Mouse (Mus musculus) adrenal gland, postnatal 10 days (tissue): ENCODE results near the gene Ubl3. TPM values are rescaled to one million over a fixed set of nuclear protein-coding genes. Genes with fewer than 3 reads are reported as not detected.

Experiments used
- DNase-seq: peaks from one replicate; pipeline ENCODE4 v3.0.0; 2021; ENCODE audit warnings: mixed read lengths
- total RNA-seq, 2 experiments: library from RNA; stranded (reverse); gene quantifications; 2 replicates each; pipeline ENCODE4 v1.2.3; 2021

Ubl3 gene
- total RNA-seq, 2 experiments from 2014 or later, result 109 to 119 TPM

DNA sequence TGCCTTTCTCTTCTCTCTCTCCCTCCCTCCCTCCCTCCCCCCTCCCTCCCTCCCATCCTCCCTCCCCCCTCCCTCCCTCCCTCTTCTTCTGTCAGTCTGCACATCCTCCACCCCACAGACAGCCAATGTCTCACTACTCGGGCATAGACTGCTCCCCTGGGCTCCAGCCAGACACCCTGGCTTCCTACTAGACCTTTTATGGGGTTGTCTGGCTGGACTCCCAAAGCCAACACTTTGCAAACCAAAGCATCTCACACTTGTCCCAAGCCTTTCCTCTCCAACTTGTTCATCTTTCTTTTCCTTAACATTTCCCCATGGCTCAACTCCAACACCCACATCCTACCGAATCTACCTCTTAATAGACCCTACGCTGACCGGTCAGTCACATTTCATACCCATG is 10.7 kb upstream of the Ubl3 start:
- DNase-seq, result no peak

DNA sequence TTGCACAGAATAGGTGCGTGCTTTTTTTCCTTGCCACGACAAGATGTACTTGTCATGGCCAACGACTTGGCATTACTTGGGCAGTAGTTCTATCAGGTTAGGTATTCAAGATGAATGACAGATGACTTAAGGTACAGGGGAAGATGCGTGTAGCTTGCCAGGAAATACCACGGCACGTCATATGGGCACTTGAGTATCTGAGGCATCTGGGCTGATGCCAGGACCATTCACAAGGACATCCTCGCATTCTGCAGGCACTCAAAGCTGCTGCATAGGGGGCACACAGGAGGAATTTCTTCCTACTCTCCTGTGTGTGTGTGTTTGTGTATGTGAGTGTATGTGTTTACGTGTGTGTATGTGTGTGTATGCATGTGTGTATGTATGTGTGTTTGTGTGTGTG is 9.6 kb upstream of the Ubl3 start:
- DNase-seq, result no peak

GRCm38 (mm10) chr5:148559261-148559958 is 6.8 kb upstream of the Ubl3 start:
- no peak for DNase-seq

GRCm38 (mm10) chr5:148558472-148558871 is 5.9 kb upstream of the Ubl3 start:
- no peak for DNase-seq

DNA sequence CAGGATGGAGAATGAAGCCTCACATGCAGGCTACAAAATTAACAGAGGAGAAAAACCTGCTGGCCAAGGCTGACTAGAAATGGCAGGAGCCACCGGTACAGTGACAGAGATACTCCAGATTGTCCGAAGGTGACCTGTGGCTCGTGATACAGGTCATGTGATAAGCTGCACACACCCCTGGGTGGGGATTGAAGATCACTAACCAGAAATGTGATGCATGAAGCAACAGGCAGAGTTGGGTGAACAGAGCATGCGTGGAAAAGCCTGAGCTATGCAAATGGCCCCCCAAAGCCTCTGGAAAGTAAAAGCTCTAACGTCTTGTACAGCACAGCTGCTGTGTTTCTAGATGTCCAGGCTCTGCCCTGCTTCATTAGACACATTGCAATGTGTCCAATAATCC is 3.9 kb upstream of the Ubl3 start:
- no peak for DNase-seq

DNA sequence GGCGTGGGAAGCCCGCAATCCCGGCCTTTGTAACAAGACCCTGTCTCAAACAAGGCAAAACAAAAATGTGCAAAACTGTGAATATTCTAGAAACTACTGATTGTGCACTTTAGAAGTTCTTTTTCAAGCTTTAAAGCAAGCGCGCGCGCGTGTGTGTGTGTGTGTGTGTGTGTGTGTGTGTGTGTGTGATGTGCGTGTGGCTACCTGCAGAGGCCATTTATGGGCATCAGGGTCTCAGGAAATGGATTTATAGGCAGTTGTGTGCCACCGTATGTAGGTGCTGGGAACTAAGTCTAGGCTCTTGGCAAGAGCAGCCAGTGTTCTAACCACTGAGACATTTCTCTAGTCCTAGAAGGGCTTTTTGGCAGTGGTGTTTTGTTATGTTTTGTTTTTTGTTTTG is 2.6 kb upstream of the Ubl3 start:
- no peak for DNase-seq

DNA sequence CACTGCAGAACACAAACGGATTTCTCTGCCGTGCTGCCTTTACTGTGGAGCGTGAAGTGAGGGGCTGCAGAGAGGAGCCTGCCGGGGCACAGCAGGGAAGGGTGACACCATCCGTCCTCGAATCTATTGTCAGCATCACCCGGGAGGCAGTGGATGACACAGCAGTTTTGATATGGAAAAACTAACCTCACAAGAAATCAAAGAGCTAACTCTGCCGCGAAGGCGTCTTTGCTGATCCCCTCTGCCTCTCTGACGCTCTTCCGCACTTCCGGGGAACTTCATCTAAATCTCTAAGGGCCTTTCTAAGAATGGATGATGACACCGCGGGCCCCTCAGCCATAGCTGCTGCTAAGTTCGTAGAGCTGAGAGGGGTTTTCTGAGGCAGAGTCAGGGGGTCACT is 2.1 kb upstream of the Ubl3 start:
- DNase-seq, result no peak

DNA sequence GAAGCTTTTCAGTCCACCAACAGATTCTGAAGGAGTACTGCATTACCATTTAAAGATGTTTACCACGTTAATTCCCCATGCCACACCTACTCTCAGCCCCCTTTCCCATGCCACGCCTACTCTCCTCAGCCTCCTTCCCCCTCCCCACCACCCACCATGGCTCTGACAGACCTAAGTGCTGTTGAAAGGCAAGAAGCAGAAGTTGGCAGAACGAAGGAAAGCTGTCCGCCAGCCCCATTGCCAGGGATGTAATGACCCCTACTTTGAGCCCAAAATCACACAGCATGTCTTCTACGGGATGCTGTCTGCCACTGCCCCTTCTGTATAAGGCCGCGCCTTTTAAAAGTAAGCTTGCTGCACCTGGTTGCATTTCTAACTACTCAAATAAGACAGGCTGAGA is 1.7 kb upstream of the Ubl3 start:
- no peak for DNase-seq

DNA sequence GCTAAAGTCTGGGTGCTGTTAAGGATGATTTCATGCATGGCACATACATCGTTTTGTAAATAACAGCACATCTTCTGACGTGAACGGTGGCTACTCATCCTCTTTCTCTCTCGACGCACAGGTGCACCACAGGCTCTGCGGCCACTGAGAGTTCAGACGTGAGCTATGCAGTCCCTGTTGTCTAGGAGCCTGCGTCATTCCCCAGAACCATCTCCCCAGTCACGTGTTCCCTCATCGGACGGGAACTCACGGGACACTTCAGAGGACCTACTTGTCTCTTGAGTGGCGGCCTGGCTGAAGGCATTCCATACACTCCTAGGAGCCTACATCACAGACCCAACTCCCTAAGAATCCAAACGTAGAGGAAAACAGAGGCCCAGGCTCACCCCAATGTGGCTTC is 1.1 kb upstream of the Ubl3 start:
- no peak for DNase-seq

GRCm38 (mm10) chr5:148551764-148552136 is 839 bp downstream of the Ubl3 start:
- peak; percentile 41 for DNase-seq

- peak; percentile 67 for DNase-seq
Observed at GRCm38 (mm10) chr5:148550821-148551763, 1.5 kb downstream of the Ubl3 start.

GRCm38 (mm10) chr5:148550393-148550792 is 2.2 kb downstream of the Ubl3 start:
- DNase-seq, result peak; percentile 40

DNA sequence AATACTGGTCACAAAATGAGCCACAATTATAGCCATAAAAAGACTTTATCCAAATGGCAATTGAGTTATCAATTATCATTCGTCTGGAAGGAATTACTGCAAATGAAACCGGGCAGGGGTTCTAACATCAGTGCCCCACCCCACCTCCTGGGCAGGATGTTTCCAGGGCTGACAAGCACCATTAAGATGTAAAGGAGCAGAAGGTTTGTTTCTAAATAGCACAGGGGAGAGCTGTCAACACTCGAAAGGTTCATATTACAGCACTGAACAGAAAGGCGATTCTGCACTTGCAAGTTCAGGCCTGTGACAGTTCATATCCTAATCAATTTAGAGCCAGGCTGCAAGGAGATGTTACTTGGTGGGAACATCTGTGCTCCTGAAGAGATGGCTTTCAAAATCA is 3.3 kb downstream of the Ubl3 start:
- DNase-seq, result no peak

DNA sequence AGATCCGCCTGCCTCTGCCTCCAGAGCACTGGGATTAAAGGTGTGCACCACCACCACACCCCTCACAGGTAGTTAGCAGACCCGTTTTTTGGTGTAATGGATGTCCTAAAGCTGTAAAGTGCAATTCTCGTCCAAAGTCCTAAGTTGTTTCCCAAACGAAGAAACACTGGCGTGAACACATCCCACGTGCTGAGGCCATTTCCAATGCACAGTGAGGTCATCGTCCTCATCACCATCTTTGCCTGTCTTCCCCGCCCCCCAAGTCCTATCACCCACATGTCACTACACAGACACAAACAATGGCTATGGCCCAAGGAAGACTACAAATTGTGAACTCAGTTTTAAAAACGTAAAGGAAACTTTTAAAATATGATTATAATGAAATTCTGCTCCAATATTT is 4.0 kb downstream of the Ubl3 start:
- no peak for DNase-seq

DNA sequence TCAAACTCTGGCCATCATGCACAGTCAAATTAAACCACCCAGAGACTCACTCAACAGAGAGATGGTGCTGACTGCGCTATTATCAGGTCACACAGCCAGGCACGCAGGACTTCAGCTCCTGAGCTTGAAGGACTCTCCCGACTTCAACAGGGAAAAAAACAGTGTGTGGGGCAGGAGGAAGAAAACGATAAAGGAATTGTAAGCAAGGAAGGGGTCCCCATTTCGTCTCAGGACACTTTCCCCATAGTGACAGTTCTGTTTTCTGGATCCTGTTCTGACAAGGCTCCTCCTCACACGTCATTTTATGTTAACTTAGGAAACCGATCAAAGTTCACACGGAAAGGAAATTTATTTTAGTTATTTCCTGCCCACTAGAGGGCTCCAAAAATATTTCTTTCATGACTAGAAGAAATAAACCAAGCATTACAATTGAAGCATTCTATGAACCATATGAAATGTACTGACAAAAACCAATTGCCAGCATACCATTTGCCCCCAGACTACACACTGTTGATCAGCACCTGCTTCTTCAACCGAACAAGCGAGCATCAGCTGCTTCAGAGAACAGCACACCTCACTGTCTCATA is 4.6 kb downstream of the Ubl3 start:
- no peak for DNase-seq

DNA sequence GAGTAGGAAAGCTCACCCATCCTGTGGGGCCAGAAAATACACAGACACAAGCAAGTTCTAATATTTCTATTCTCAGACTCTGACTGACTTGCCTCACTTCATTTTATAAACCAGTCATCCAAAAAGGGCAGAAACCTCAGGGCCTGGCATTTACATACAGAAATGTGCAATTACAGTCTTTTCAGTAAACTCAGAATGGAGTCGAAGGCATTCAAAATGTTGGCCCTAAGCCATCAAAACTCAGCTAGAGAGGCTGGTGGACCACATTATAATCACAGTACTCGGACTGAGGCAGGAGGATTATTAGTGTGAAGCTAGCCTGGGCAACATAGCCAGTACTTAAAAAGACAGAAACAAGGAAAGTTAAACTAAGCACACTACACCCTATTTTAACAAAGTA is 5.6 kb downstream of the Ubl3 start:
- DNase-seq, result no peak

DNA sequence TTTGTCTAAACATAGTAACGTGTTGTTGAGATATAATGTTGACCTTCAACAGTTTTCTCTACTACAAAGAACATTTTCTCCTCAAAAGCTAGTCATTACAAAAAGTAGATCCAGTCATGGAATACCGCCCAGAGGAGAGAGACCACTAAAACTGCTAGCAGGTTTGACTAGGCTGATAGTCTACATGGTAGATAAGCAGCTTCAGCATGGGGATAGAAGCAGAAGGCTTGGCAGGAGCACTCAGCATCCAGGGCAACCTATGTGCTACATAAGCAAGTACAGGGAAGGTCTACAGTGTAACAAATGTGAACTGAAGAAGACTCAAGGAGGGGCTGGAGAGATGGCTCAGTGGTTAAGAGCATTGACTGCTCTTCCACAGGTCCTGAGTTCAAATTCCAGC is 7.9 kb downstream of the Ubl3 start:
- DNase-seq, result no peak

GRCm38 (mm10) chr5:148542196-148542595 is 10.4 kb downstream of the Ubl3 start:
- DNase-seq, result no peak

- DNase-seq, result no peak
Observed at GRCm38 (mm10) chr5:148535669-148536430, 16.7 kb downstream of the Ubl3 start.

DNA sequence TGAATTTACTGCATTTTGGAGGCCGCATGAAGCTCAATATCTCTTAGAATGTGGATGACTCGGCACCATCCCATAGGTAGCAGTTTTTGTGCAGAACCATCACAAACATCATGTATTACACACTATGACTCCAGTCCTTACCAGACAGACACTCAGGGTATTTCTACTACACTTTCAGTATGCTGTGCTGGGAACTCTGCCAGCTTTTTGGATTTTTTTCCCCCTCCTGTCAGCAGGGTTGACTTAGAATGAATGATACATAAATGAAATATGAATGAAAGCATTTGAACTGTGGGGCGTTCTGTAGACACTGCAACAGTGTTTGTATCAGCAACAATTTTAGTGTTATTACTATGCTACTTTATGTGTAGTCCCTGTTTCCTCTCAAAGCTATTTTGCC is 17.9 kb downstream of the Ubl3 start:
- DNase-seq, result peak; percentile 59

GRCm38 (mm10) chr5:148533924-148534323 is 18.7 kb downstream of the Ubl3 start:
- DNase-seq, result no peak

- DNase-seq, result no peak
Observed at GRCm38 (mm10) chr5:148532201-148532600, 20.4 kb downstream of the Ubl3 start.

DNA sequence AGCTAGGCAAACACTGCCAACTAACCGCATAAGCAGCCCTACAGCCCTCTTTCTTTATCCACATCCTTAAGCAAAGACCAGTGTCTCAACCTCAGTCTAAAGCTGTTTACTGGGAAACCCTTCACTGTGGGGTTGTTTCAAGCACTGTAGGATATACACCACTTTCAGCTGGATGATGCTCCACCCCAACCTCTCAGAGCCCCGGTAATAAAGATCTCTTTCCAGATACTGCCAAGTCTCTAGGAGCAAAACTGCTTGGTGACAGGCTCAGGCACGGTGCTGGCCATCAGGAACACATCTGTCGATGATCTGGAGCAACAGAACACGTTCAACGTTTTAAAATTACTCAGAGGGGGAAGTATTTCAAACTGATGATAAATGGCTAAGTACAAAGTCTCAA is 25.0 kb downstream of the Ubl3 start:
- DNase-seq, result no peak
